Mouse (Mus musculus) liver (tissue): ENCODE measurements at regions not wholly inside any gene's neighbourhood (a gene's known extent, or its start where the extent isn't known, plus 50 kb on each side); places are given as distances from the start of the nearest gene placed in this dataset.
A peak's percentile ranks its signal among the peaks of the same experiment; 100 is the strongest.
"Not testable (repeated sequence)": the region's sequence is repeated elsewhere in the genome, so short reads cannot be mapped to it uniquely, and the experiment has no call there.

Experiments
- DNase-seq: peaks from one replicate; pipeline ENCODE4 v3.0.0-alpha.2; 2020; ENCODE audit warnings: mixed read lengths

- not testable (repeated sequence) for DNase-seq
Measured at GRCm38 (mm10) chr12:20802027-20802426, 188.2 kb upstream of the Asap2 start.

- DNase-seq = not testable (repeated sequence)
Measured at GRCm38 (mm10) chr12:20805466-20805865, 184.8 kb upstream of the Asap2 start.

- DNase-seq = no peak
Measured at GRCm38 (mm10) chr12:20806681-20807080, 183.6 kb upstream of the Asap2 start.

- DNase-seq = not testable (repeated sequence)
Measured at GRCm38 (mm10) chr12:20813836-20814235, 176.4 kb upstream of the Asap2 start.

GRCm38 (mm10) chr12:20815121-20815520 lies 175.1 kb upstream of the Asap2 start:
- DNase-seq = not testable (repeated sequence)

GRCm38 (mm10) chr12:20815599-20815998 lies 174.7 kb upstream of the Asap2 start:
- peak; percentile 82 for DNase-seq

- DNase-seq = not testable (repeated sequence)
Measured at GRCm38 (mm10) chr12:20843661-20844320, 146.5 kb upstream of the Asap2 start.

- not testable (repeated sequence) for DNase-seq
Measured at GRCm38 (mm10) chr12:20844873-20845272, 145.4 kb upstream of the Asap2 start.

GRCm38 (mm10) chr12:20845297-20845696 lies 145.0 kb upstream of the Asap2 start:
- no peak for DNase-seq

- not testable (repeated sequence) for DNase-seq
Measured at GRCm38 (mm10) chr12:20884104-20884503, 106.2 kb upstream of the Asap2 start.

- DNase-seq = peak; percentile 80
Measured at GRCm38 (mm10) chr12:20920653-20921397, 69.4 kb upstream of the Asap2 start.

GRCm38 (mm10) chr12:20921398-20922023 lies 68.7 kb upstream of the Asap2 start:
- not testable (repeated sequence) for DNase-seq

- DNase-seq = peak; percentile 52
Measured at GRCm38 (mm10) chr12:20928966-20929365, 61.3 kb upstream of the Asap2 start.
